ENCODE assay signal across 8 mouse cellular contexts in genomic region chr6:92286258-92286888, GRCm38 (mm10). TPM values are rescaled to one million over a fixed set of nuclear protein-coding genes. Genes with fewer than 3 reads are reported as not detected.
DNase-seq lines count a peak whose midpoint lies in the region; ATAC-seq and TF ChIP-seq lines count a peak whose summit lies in the region.
"Had no signal": no experiment of that assay in that cellular context is flagged by ENCODE, and none has a peak within 500 bp of the region (broad histone marks: within the 10 kb centered on the region; RNA-seq: fewer than 3 reads in every experiment).

No protein-coding gene starts in this region.

- H3K27me3 ChIP-seq in G1E (ENCODE audit: insufficient read depth, low read length), result no peaks in the 10 kb centered on the region
- no peaks in the 10 kb centered on the region for H3K27me3 ChIP-seq in megakaryocyte, embryonic 14.5 days (replicated peaks)

- peak; percentile 23; the same call in 1 of the 2 replicates for TF ChIP-seq CTCF in G1E (IDR thresholded peaks at IDR 0.05; ENCODE audit: low read depth, low read length)

- no peak for ATAC-seq in G1E (ENCODE audit: extremely low read depth, insufficient number of reproducible peaks, low FRiP score, poor library complexity, severe bottlenecking)

- DNase-seq in G1E (ENCODE audit: low spot score), result peak; percentile 4
- peak; percentile 59 to 66 for DNase-seq in adrenal gland, adult 18-20 months (ENCODE audit: low spot score in 2 of 2)
- DNase-seq in embryo, embryonic 11 days, result peak; percentile 73
- peak; percentile 77 for DNase-seq in heart, postnatal 4 days
- peak; percentile 84 to 85 for DNase-seq in layer of hippocampus, postnatal 10 days (ENCODE audit: low spot score in 2 of 2)
- DNase-seq in right cerebral cortex, postnatal 36 days (ENCODE audit: low spot score in 2 of 2), result peak; percentile 30 to 35

- no peaks in the 10 kb centered on the region for H3K36me3 ChIP-seq in G1E (replicated peaks)
- no peaks in the 10 kb centered on the region for H3K36me3 ChIP-seq in megakaryocyte, embryonic 14.5 days (replicated peaks; ENCODE audit: low read length)

- peaks cover 19% of the 10 kb centered on the region for H3K4me1 ChIP-seq in G1E (ENCODE audit: insufficient read depth, low read depth, low read length)
- H3K4me1 ChIP-seq in megakaryocyte, embryonic 14.5 days, result no peaks in the 10 kb centered on the region

- H3K4me3 ChIP-seq in G1E (ENCODE audit: low read depth, low read length), result no peak overlapping the region
- H3K4me3 ChIP-seq in megakaryocyte, embryonic 14.5 days (replicated peaks), result peak overlapping the region; percentile 15

- no peaks in the 10 kb centered on the region for H3K9me3 ChIP-seq in G1E (replicated peaks)
- H3K9me3 ChIP-seq in megakaryocyte, embryonic 14.5 days, result no peaks in the 10 kb centered on the region

RNA-seq across cellular contexts. Expression of gene Trh, which starts 41.9 kb away (rescaled TPM):
- total RNA-seq in G1E (2014; fragmentation: Nextera tagmentation) (not detected in 2 replicates), G1E (2017) (0.06 TPM in 1 of 2 replicates, not detected in the other)
- polyA plus RNA-seq in G1E (2012), result not detected in 2 replicates
- total RNA-seq in adrenal gland, adult 18-20 months (2021), result not detected
- not detected for total RNA-seq in heart, postnatal 4 days (2021)
- total RNA-seq in layer of hippocampus, postnatal 10 days (2021), result under 1 TPM; 0.56 to 0.69 TPM
- polyA plus RNA-seq in megakaryocyte, embryonic 14.5 days (2012; ENCODE audit: insufficient read depth, low replicate concordance), result not detected in 2 replicates
- polyA plus RNA-seq: gonadal fat pad, adult 2 months had no signal

Comparison
In these comparisons a context has a peak if more than half of its experiments do, and no peak if none do; other contexts are left out.
1. DNase-seq: peak in every context shown above with its lines; median percentile 84 in layer of hippocampus, postnatal 10 days; 77 in heart, postnatal 4 days; 73 in embryo, embryonic 11 days; 62 in adrenal gland, adult 18-20 months; 32 in right cerebral cortex, postnatal 36 days; 4 in G1E.